Mouse (Mus musculus) brain, embryonic 14.5 days (tissue): ENCODE data around the gene Sepsecs.

ENCODE experiments used
- CTCF ChIP-seq: fragments of 200-500 bp; IDR thresholded peaks from 2 replicates; pipeline ENCODE4 v1.5.1; 2012; ENCODE audit warnings: inconsistent platforms, mild to moderate bottlenecking, moderate library complexity, borderline replicate concordance; ENCODE audit not compliant: insufficient read depth, insufficient read length; ENCODE audit errors: extremely low read depth
- POLR2A ChIP-seq: fragments of 200-500 bp; IDR thresholded peaks from 2 replicates; pipeline ENCODE4 v1.6.1; 2012; ENCODE audit warnings: mild to moderate bottlenecking, inconsistent platforms, borderline replicate concordance; ENCODE audit not compliant: poor library complexity, insufficient read depth, insufficient read length, severe bottlenecking; ENCODE audit errors: extremely low read depth

DNA sequence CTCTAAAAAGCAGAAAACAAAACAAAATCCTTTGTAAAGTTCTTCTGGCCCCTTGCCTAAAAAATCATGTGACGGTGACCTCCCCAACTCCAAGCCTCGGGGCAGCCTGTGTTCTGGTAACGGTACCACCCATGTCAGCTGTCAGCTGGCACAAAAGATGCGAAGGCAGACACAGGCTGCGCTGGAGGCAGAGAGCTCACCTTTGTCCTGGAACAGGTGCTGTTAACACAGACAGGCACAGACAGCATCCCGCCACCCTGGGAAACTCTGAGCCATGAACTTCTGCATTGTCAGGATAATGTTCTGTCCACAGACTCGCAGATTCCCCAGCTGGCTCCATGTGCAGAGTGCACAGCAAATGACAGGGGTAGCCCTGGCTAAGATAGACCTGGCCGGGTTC lies 43.4 kb downstream of the Sepsecs start:
- TF ChIP-seq CTCF (no peak), POLR2A (no peak)
